Mouse (Mus musculus) CH12.LX (cell line): ENCODE measurements around the gene Prss16. TPM values are rescaled to one million over a fixed set of nuclear protein-coding genes. Genes with fewer than 3 reads are reported as not detected.

ENCODE experiments used
- polyA plus RNA-seq: library from polyadenylated mRNA; unstranded; fragments of >175 nt; gene quantifications from 2 replicates; pipeline ENCODE4 v1.2.1, GENCODE M21; 2012; ENCODE audit warnings: low read depth; ENCODE audit not compliant: insufficient read length
- total RNA-seq, 2 experiments: library from RNA; depleted of rRNA; stranded (reverse); fragments of 300-350 nt in 1 of 2; fragments of >200 nt in 1 of 2; gene quantifications; 2 replicates each; pipeline ENCODE4 v1.2.3; 2012 to 2014

Gene Prss16
- total and polyA plus RNA-seq, 3 experiments, result 0.36 to 1.4 (median 0.47) TPM

Other genes starting within 250 kb of the Prss16 start
Only the 20 nearest of the 23 such genes appear.
- 792 and 1,025 TPM in 2 replicates for gene Hist1h2an, start 222.5 kb downstream of the Prss16 start, total RNA-seq (2012; rRNA removed)
- gene Hist1h2an, start 222.5 kb downstream of the Prss16 start, total RNA-seq (2014; rRNA removed), result 3.0 and 4.7 TPM in 2 replicates
- gene Hist1h2an, start 222.5 kb downstream of the Prss16 start, polyA plus RNA-seq, result 7.1 TPM in 1 of 2 replicates, not detected in the other
- gene Hist1h2bp, start 222.3 kb downstream of the Prss16 start, total RNA-seq (2012; rRNA removed), result 476 and 510 TPM in 2 replicates
- gene Hist1h2bp, start 222.3 kb downstream of the Prss16 start, total RNA-seq (2014; rRNA removed), result 2.7 and 3.6 TPM in 2 replicates
- 0.60 and 1.3 TPM in 2 replicates for gene Hist1h2bp, start 222.3 kb downstream of the Prss16 start, polyA plus RNA-seq
- 1,881 and 2,257 TPM in 2 replicates for gene Hist1h2bq, start 199.5 kb downstream of the Prss16 start, total RNA-seq (2012; rRNA removed)
- gene Hist1h2bq, start 199.5 kb downstream of the Prss16 start, total RNA-seq (2014; rRNA removed), result 17.1 and 32.4 TPM in 2 replicates
- 4.1 and 4.3 TPM in 2 replicates for gene Hist1h2bq, start 199.5 kb downstream of the Prss16 start, polyA plus RNA-seq
- not detected in 2 replicates for gene Hist1h2ao, start 199.3 kb downstream of the Prss16 start, total RNA-seq (2012; rRNA removed)
- not detected in 2 replicates for gene Hist1h2ao, start 199.3 kb downstream of the Prss16 start, total RNA-seq (2014; rRNA removed)
- gene Hist1h2ao, start 199.3 kb downstream of the Prss16 start, polyA plus RNA-seq, result 354 and 693 TPM in 2 replicates
- 18.2 and 20.8 TPM in 2 replicates for gene Hist1h4m, start 198.0 kb downstream of the Prss16 start, total RNA-seq (2012; rRNA removed)
- 1.6 TPM in 1 of 2 replicates, not detected in the other for gene Hist1h4m, start 198.0 kb downstream of the Prss16 start, total RNA-seq (2014; rRNA removed)
- 0.70 and 12.8 TPM in 2 replicates for gene Hist1h4m, start 198.0 kb downstream of the Prss16 start, polyA plus RNA-seq
- gene Hist1h4n, start 177.5 kb downstream of the Prss16 start, total RNA-seq (2012; rRNA removed), result 4,939 and 5,322 TPM in 2 replicates
- gene Hist1h4n, start 177.5 kb downstream of the Prss16 start, total RNA-seq (2014; rRNA removed), result 90.5 and 152 TPM in 2 replicates
- gene Hist1h4n, start 177.5 kb downstream of the Prss16 start, polyA plus RNA-seq, result 6.4 TPM in 1 of 2 replicates, not detected in the other
- gene Hist1h2ap, start 176.2 kb downstream of the Prss16 start, total RNA-seq (2012; rRNA removed), result 2,938 and 2,951 TPM in 2 replicates
- 50.8 and 66.8 TPM in 2 replicates for gene Hist1h2ap, start 176.2 kb downstream of the Prss16 start, total RNA-seq (2014; rRNA removed)
- 383 and 447 TPM in 2 replicates for gene Hist1h2ap, start 176.2 kb downstream of the Prss16 start, polyA plus RNA-seq
- gene Hist1h2br, start 176.0 kb downstream of the Prss16 start, total RNA-seq (2012; rRNA removed), result 1,633 and 2,083 TPM in 2 replicates
- 9.4 and 19.7 TPM in 2 replicates for gene Hist1h2br, start 176.0 kb downstream of the Prss16 start, total RNA-seq (2014; rRNA removed)
- gene Hist1h2br, start 176.0 kb downstream of the Prss16 start, polyA plus RNA-seq, result 4.1 and 4.2 TPM in 2 replicates
- 2.3 and 3.1 TPM in 2 replicates for gene Zfp184, start 64.6 kb downstream of the Prss16 start, total RNA-seq (2012; rRNA removed)
- gene Zfp184, start 64.6 kb downstream of the Prss16 start, total RNA-seq (2014; rRNA removed), result 2.0 and 3.3 TPM in 2 replicates
- gene Zfp184, start 64.6 kb downstream of the Prss16 start, polyA plus RNA-seq, result 0.79 and 0.80 TPM in 2 replicates
- not detected in 2 replicates for gene Pom121l2, start 28.5 kb downstream of the Prss16 start, total RNA-seq (2012; rRNA removed)
- not detected in 2 replicates for gene Pom121l2, start 28.5 kb downstream of the Prss16 start, total RNA-seq (2014; rRNA removed)
- gene Pom121l2, start 28.5 kb downstream of the Prss16 start, polyA plus RNA-seq, result not detected in 2 replicates
- 628 and 652 TPM in 2 replicates for gene Hist1h2ah, start 25.8 kb upstream of the Prss16 start, total RNA-seq (2012; rRNA removed)
- 4.9 and 8.1 TPM in 2 replicates for gene Hist1h2ah, start 25.8 kb upstream of the Prss16 start, total RNA-seq (2014; rRNA removed)
- 2.3 and 4.5 TPM in 2 replicates for gene Hist1h2ah, start 25.8 kb upstream of the Prss16 start, polyA plus RNA-seq
- gene Hist1h2bk, start 26.1 kb upstream of the Prss16 start, total RNA-seq (2012; rRNA removed), result 2,586 and 2,636 TPM in 2 replicates
- gene Hist1h2bk, start 26.1 kb upstream of the Prss16 start, total RNA-seq (2014; rRNA removed), result 38.2 and 47.2 TPM in 2 replicates
- 3.7 and 8.1 TPM in 2 replicates for gene Hist1h2bk, start 26.1 kb upstream of the Prss16 start, polyA plus RNA-seq
- 768 and 812 TPM in 2 replicates for gene Hist1h4i, start 31.6 kb upstream of the Prss16 start, total RNA-seq (2012; rRNA removed)
- gene Hist1h4i, start 31.6 kb upstream of the Prss16 start, total RNA-seq (2014; rRNA removed), result 29.9 and 35.7 TPM in 2 replicates
- gene Hist1h4i, start 31.6 kb upstream of the Prss16 start, polyA plus RNA-seq, result 6.4 TPM in 2 replicates
- 576 and 708 TPM in 2 replicates for gene Hist1h2ag, start 33.2 kb upstream of the Prss16 start, total RNA-seq (2012; rRNA removed)
- gene Hist1h2ag, start 33.2 kb upstream of the Prss16 start, total RNA-seq (2014; rRNA removed), result 21.8 and 22.0 TPM in 2 replicates
- gene Hist1h2ag, start 33.2 kb upstream of the Prss16 start, polyA plus RNA-seq, result 7.3 and 13.0 TPM in 2 replicates
- gene Hist1h2bj, start 33.5 kb upstream of the Prss16 start, total RNA-seq (2012; rRNA removed), result 1,723 and 1,790 TPM in 2 replicates
- 23.2 and 23.8 TPM in 2 replicates for gene Hist1h2bj, start 33.5 kb upstream of the Prss16 start, total RNA-seq (2014; rRNA removed)
- 0.72 and 2.5 TPM in 2 replicates for gene Hist1h2bj, start 33.5 kb upstream of the Prss16 start, polyA plus RNA-seq
- not detected in 2 replicates for gene Vmn1r188, start 74.7 kb upstream of the Prss16 start, total RNA-seq (2012; rRNA removed)
- gene Vmn1r188, start 74.7 kb upstream of the Prss16 start, total RNA-seq (2014; rRNA removed), result not detected in 2 replicates
- not detected in 2 replicates for gene Vmn1r188, start 74.7 kb upstream of the Prss16 start, polyA plus RNA-seq
- gene Vmn1r189, start 96.1 kb upstream of the Prss16 start, total RNA-seq (2012; rRNA removed), result not detected in 2 replicates
- gene Vmn1r189, start 96.1 kb upstream of the Prss16 start, total RNA-seq (2014; rRNA removed), result not detected in 2 replicates
- not detected in 2 replicates for gene Vmn1r189, start 96.1 kb upstream of the Prss16 start, polyA plus RNA-seq
- not detected in 2 replicates for gene Vmn1r191, start 174.2 kb upstream of the Prss16 start, total RNA-seq (2012; rRNA removed)
- not detected in 2 replicates for gene Vmn1r191, start 174.2 kb upstream of the Prss16 start, total RNA-seq (2014; rRNA removed)
- gene Vmn1r191, start 174.2 kb upstream of the Prss16 start, polyA plus RNA-seq, result not detected in 2 replicates
- not detected in 2 replicates for gene Vmn1r192, start 181.4 kb upstream of the Prss16 start, total RNA-seq (2012; rRNA removed)
- not detected in 2 replicates for gene Vmn1r192, start 181.4 kb upstream of the Prss16 start, total RNA-seq (2014; rRNA removed)
- not detected in 2 replicates for gene Vmn1r192, start 181.4 kb upstream of the Prss16 start, polyA plus RNA-seq
- not detected in 2 replicates for gene Vmn1r193, start 213.4 kb upstream of the Prss16 start, total RNA-seq (2012; rRNA removed)
- not detected in 2 replicates for gene Vmn1r193, start 213.4 kb upstream of the Prss16 start, total RNA-seq (2014; rRNA removed)
- not detected in 2 replicates for gene Vmn1r193, start 213.4 kb upstream of the Prss16 start, polyA plus RNA-seq